Mouse (Mus musculus): ENCODE measurements around the gene Gpatch1. TPM values are rescaled to one million over a fixed set of nuclear protein-coding genes. Genes with fewer than 3 reads are reported as not detected.
A peak's percentile ranks its signal among the peaks of the same experiment; 100 is the strongest.

Gpatch1 gene
- total RNA-seq, 2 experiments from 2014 or later: 11.7 to 17.2 TPM

GRCm38 (mm10) chr7:35235308-35235707 lies 82.9 kb downstream of the Gpatch1 start:
- DNase-seq: peak; percentile 62

DNA sequence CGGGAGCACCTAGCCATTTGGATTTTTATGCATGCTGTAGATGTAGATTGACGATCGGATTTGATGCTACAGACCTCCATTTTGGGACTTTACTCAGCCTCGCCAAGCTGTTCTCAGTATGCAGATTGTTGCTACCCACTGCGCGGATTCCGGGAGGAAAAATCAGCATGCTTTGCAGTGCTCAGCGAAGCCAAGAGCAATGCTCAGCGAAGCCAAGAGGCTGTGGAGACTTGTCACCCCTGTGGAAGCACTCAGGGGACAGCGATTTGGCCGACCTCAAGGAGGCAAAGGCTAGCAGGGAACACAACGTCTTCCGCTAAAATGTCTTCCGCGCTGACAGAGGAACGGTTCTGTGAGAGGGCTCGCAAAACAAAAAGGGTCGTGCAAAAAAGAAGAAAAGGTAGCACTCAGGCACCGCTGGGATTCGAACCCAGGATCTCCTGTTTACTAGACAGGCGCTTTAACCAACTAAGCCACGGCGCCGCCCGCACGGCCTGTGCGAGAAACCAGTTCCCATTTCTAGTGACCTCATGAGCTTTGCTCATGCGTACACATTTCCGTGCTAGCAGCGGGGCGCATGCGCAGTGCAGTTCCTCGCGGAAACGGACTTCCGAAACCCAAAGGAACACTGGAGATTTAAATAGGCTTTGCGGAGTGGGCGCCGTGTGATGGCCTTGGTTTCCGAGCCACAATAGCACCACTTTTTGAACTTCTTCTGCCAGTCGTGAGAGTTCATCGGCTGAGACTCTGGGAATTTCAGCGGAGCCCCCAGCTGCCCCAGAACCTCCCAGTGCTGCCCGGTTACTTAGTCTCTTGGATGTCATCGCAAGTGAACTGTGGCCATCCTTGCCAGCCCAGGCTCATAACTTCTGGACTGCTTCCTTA lies 83.6 kb downstream of the Gpatch1 start:
- peak; percentile 99 for DNase-seq

GRCm38 (mm10) chr7:35233861-35234260 lies 84.4 kb downstream of the Gpatch1 start:
- no peak for DNase-seq

DNA sequence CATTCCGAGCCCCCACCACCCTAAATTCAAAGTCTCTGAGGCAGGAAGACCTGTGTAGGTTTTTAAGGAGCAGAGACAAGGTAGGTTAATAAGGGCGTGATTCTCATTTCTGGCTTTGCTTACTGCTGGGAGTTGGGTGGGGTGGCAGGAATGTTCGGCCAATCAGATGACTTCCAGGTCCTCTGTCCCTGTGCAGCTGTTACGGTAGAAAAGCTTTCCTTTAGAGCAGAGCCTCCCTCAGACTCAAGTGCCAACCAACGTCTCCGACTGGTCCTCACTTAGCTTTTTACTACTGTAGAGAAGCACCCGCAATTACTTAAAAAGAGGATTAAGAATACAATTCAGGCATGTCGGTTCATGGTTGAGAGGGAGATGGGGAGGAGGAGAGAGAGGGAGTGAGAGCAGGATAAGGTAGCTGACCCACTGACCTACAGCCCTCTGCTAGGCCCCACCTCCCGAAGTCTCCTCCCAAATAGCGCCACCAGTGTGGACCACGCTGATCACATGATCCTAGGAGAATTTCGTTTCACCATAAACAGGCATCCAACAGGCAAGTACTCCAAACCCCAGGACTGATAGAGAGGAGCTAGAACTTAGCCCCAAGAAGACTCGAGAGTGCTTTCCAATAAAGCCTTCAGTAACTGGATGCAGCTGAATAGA lies 85.3 kb downstream of the Gpatch1 start:
- DNase-seq: no peak

GRCm38 (mm10) chr7:35230333-35230732 lies 87.9 kb downstream of the Gpatch1 start:
- DNase-seq: no peak

Other genes starting within 250 kb of the Gpatch1 start
- gene Cebpa, start 199.1 kb downstream of the Gpatch1 start, total RNA-seq (2021): 100 to 1,000 TPM; 237 to 238 TPM
- 1 to 10 TPM; 2.0 to 3.8 TPM for gene Slc7a10, start 132.1 kb downstream of the Gpatch1 start, total RNA-seq (2021)
- gene Lrp3, start 102.9 kb downstream of the Gpatch1 start, total RNA-seq (2021): 10 to 100 TPM; 15.6 to 17.7 TPM
- gene Rhpn2, start 15.7 kb upstream of the Gpatch1 start, total RNA-seq (2021): 1 to 10 TPM; 4.2 to 4.5 TPM
- gene Faap24, start 78.4 kb upstream of the Gpatch1 start, total RNA-seq (2021): 1 to 10 TPM; 5.1 to 6.9 TPM
- 10 to 100 TPM; 18.2 to 26.4 TPM for gene Cep89, start 78.6 kb upstream of the Gpatch1 start, total RNA-seq (2021)
- not detected for gene Slc7a9, start 130.4 kb upstream of the Gpatch1 start, total RNA-seq (2021)
- gene Tdrd12, start 219.3 kb upstream of the Gpatch1 start, total RNA-seq (2021): under 1 TPM; 0.30 to 0.33 TPM
- 10 to 100 TPM; 54.1 to 64.3 TPM for gene Nudt19, start 237.9 kb upstream of the Gpatch1 start, total RNA-seq (2021)

Data from adrenal gland, postnatal 10 days (tissue).